Mouse (Mus musculus): Measurements from ENCODE around the gene Prkn.

GRCm38 (mm10) chr17:11960492-11960891 lies 1120.3 kb downstream of the Prkn start:
- TF ChIP-seq CTCF (IDR thresholded peaks at IDR 0.05; ENCODE audit: low read depth) (no peak), EP300 (IDR thresholded peaks at IDR 0.05; ENCODE audit: low read depth) (no peak)
